Mouse (Mus musculus): ENCODE measurements around the gene 9030025P20Rik. TPM values are rescaled to one million over a fixed set of nuclear protein-coding genes. Genes with fewer than 3 reads are reported as not detected.
"Not testable (repeated sequence)": the region's sequence is repeated elsewhere in the genome, so short reads cannot be mapped to it uniquely, and the experiment has no call there.

The 9030025P20Rik gene
- polyA plus RNA-seq, 1 experiment, result 13.8 TPM

- Histone ChIP-seq H3K4me1 (ENCODE audit: control insufficient read depth, insufficient read depth, low read length) (peaks cover 3% of the 10 kb centered on the region), H3K4me3 (replicated peaks; ENCODE audit: extremely low read depth, low read depth, low read length) (no peak overlapping the region)
- WGBS, result 84% methylated on average over 7 of the region's 7 CpGs
- TF ChIP-seq POLR2A (IDR thresholded peaks at IDR 0.05; ENCODE audit: borderline replicate concordance, extremely low read depth, low read depth, low read length) (no peak), CTCF (IDR thresholded peaks at IDR 0.05; ENCODE audit: insufficient read depth, low read length) (no peak)
- no peak for DNase-seq
Observed at GRCm38 (mm10) chr17:14949161-14949827, 29.0 kb upstream of the 9030025P20Rik start.

- Histone ChIP-seq H3K4me1 (ENCODE audit: control insufficient read depth, insufficient read depth, low read length) (no peaks in the 10 kb centered on the region), H3K4me3 (replicated peaks; ENCODE audit: extremely low read depth, low read depth, low read length) (no peak overlapping the region)
- no peak for DNase-seq
- WGBS, result 84% methylated on average over 8 of the region's 8 CpGs
- TF ChIP-seq POLR2A (IDR thresholded peaks at IDR 0.05; ENCODE audit: borderline replicate concordance, extremely low read depth, low read depth, low read length) (no peak), CTCF (IDR thresholded peaks at IDR 0.05; ENCODE audit: insufficient read depth, low read length) (no peak)
Observed at GRCm38 (mm10) chr17:14953452-14953851, 24.8 kb upstream of the 9030025P20Rik start.

GRCm38 (mm10) chr17:14958686-14959327 lies 19.5 kb upstream of the 9030025P20Rik start:
- TF ChIP-seq CTCF (IDR thresholded peaks at IDR 0.05; ENCODE audit: insufficient read depth, low read length) (no peak), POLR2A (IDR thresholded peaks at IDR 0.05; ENCODE audit: borderline replicate concordance, extremely low read depth, low read depth, low read length) (no peak)
- DNase-seq, result no peak
- H3K4me3 ChIP-seq (replicated peaks; ENCODE audit: extremely low read depth, low read depth, low read length), result no peak overlapping the region
- peaks cover 5% of the 10 kb centered on the region for H3K4me1 ChIP-seq (ENCODE audit: control insufficient read depth, insufficient read depth, low read length)
- WGBS, result 84% methylated on average over 5 of the region's 5 CpGs

GRCm38 (mm10) chr17:14959979-14960378 lies 18.3 kb upstream of the 9030025P20Rik start:
- no peak for TF ChIP-seq CTCF (IDR thresholded peaks at IDR 0.05; ENCODE audit: insufficient read depth, low read length)
- no peak for TF ChIP-seq POLR2A (IDR thresholded peaks at IDR 0.05; ENCODE audit: borderline replicate concordance, extremely low read depth, low read depth, low read length)
- WGBS, result 30% methylated on average over 3 of the region's 3 CpGs
- peaks cover 5% of the 10 kb centered on the region for H3K4me1 ChIP-seq (ENCODE audit: control insufficient read depth, insufficient read depth, low read length)
- H3K4me3 ChIP-seq (replicated peaks; ENCODE audit: extremely low read depth, low read depth, low read length), result no peak overlapping the region
- no peak for DNase-seq

- Histone ChIP-seq H3K4me1 (ENCODE audit: control insufficient read depth, insufficient read depth, low read length) (peaks cover 5% of the 10 kb centered on the region), H3K4me3 (replicated peaks; ENCODE audit: extremely low read depth, low read depth, low read length) (peak overlapping the region; percentile 84)
- TF ChIP-seq POLR2A (IDR thresholded peaks at IDR 0.05; ENCODE audit: borderline replicate concordance, extremely low read depth, low read depth, low read length) (no peak), CTCF (IDR thresholded peaks at IDR 0.05; ENCODE audit: insufficient read depth, low read length) (no peak)
- DNase-seq, result peak; percentile 31
- under 1% methylated on average over 21 of the region's 23 CpGs for WGBS
Observed at GRCm38 (mm10) chr17:14960520-14960919, 17.7 kb upstream of the 9030025P20Rik start.

GRCm38 (mm10) chr17:14960951-14961556 lies 17.2 kb upstream of the 9030025P20Rik start, which contains the start of gene Phf10:
TSS of gene Phf10 (minus strand) at chr17:14961273.
- peak; percentile 60 for DNase-seq
- not testable (repeated sequence) for H3K4me1 ChIP-seq (ENCODE audit: control insufficient read depth, insufficient read depth, low read length)
- peak within 1 kb of the TSS; percentile 84 for H3K4me3 ChIP-seq (replicated peaks; ENCODE audit: extremely low read depth, low read depth, low read length)
- WGBS, result 4% methylated on average over 56 of the region's 100 CpGs

- no CpG with 5 or more reads among the region's 44 CpGs for WGBS
- DNase-seq; H3K4me3 ChIP-seq (replicated peaks; ENCODE audit: extremely low read depth, low read depth, low read length); H3K4me1 ChIP-seq (ENCODE audit: control insufficient read depth, insufficient read depth, low read length): not testable (repeated sequence)
Observed at GRCm38 (mm10) chr17:14961557-14962154, 16.6 kb upstream of the 9030025P20Rik start.

- H3K4me1 ChIP-seq (ENCODE audit: control insufficient read depth, insufficient read depth, low read length); H3K4me3 ChIP-seq (replicated peaks; ENCODE audit: extremely low read depth, low read depth, low read length); DNase-seq: not testable (repeated sequence)
- WGBS, result no CpG with 5 or more reads among the region's 6 CpGs
Observed at GRCm38 (mm10) chr17:14968373-14968913, 9.8 kb upstream of the 9030025P20Rik start.

- not testable (repeated sequence) for H3K4me3 ChIP-seq (replicated peaks; ENCODE audit: extremely low read depth, low read depth, low read length); DNase-seq; H3K4me1 ChIP-seq (ENCODE audit: control insufficient read depth, insufficient read depth, low read length)
- WGBS, result 0% methylated on average over 4 of the region's 7 CpGs
Observed at GRCm38 (mm10) chr17:14977718-14978361, 428 bp upstream of the 9030025P20Rik start.

GRCm38 (mm10) chr17:14990116-14990702 lies 11.9 kb downstream of the 9030025P20Rik start:
- WGBS, result 90% methylated on average over 4 of the region's 5 CpGs
- not testable (repeated sequence) for DNase-seq; H3K4me3 ChIP-seq (replicated peaks; ENCODE audit: extremely low read depth, low read depth, low read length); H3K4me1 ChIP-seq (ENCODE audit: control insufficient read depth, insufficient read depth, low read length)

GRCm38 (mm10) chr17:14992522-14993138 lies 14.4 kb downstream of the 9030025P20Rik start:
- not testable (repeated sequence) for DNase-seq; H3K4me3 ChIP-seq (replicated peaks; ENCODE audit: extremely low read depth, low read depth, low read length); H3K4me1 ChIP-seq (ENCODE audit: control insufficient read depth, insufficient read depth, low read length)
- WGBS, result no CpG with 5 or more reads among the region's 98 CpGs

- DNase-seq; H3K4me1 ChIP-seq (ENCODE audit: control insufficient read depth, insufficient read depth, low read length); H3K4me3 ChIP-seq (replicated peaks; ENCODE audit: extremely low read depth, low read depth, low read length): not testable (repeated sequence)
- WGBS, result no CpG with 5 or more reads among the region's 47 CpGs
Observed at GRCm38 (mm10) chr17:14993139-14993832, 15.0 kb downstream of the 9030025P20Rik start.
